Mouse (Mus musculus) lung, postnatal 0 days (tissue): Measurements from ENCODE around the gene Plac1.

Experiments used
- CTCF ChIP-seq: IDR thresholded peaks from 2 replicates; pipeline ENCODE4 v1.5.1; 2016; ENCODE audit warnings: antibody characterized with exemption, mild to moderate bottlenecking
- EP300 ChIP-seq: IDR thresholded peaks from 2 replicates; pipeline ENCODE4 v1.6.1; 2016; ENCODE audit warnings: antibody characterized with exemption, mild to moderate bottlenecking, control low read depth

- TF ChIP-seq EP300, result no peak
- no peak for TF ChIP-seq CTCF
These were observed 102.8 kb downstream of the Plac1 start for GRCm38 (mm10) chrX:53137066-53137465.
